ENCODE assay signal across 9 mouse cellular contexts in the genomic region with DNA sequence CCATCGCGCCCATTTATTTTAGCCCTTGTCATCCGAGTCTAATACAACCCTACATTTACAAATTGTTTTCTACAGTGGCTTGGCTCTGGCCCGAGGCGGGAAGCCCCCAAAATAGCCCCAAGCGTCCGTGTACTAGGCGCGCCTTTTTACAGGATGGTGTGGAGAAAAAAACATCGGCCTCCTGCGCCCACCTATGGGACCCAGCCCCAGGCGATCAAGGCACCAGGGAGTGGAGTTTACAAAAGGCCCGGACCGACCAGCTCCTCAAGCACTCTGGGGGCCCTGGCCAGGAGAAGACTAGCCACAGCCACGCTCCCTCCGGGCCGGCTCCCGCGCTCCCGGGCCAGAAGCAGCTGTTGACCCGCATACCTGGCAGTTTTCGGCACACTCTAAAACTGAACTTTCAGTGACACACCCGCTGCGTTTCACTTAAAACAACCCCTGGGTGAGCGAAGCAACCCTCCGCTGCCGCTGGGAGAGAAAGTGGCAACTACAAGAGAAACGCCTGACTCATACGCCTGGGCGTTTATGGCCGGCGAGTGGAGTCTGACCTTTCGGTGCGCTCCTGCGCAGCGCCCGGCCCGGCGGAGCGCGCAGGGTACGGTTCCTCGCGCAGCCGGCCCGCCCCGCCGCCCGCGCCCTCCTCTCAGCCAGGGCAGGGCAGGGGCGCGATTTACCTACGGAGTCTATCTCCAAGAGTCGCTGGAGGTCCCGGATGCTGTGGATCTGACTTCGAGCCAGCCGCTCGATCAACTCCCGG. TPM values are rescaled to one million over a fixed set of nuclear protein-coding genes. Genes with fewer than 3 reads are reported as not detected.
DNase-seq lines count a peak whose midpoint lies in the region; ATAC-seq and TF ChIP-seq lines count a peak whose summit lies in the region.
"Had no signal": no experiment of that assay in that cellular context is flagged by ENCODE, and none has a peak within 500 bp of the region (broad histone marks: within the 10 kb centered on the region; RNA-seq: fewer than 3 reads in every experiment).

No protein-coding gene starts in this region.

- peak overlapping the region; percentile 81 for H3K9ac ChIP-seq in ES-E14 (ENCODE audit: insufficient read depth, low read depth, low read length, poor library complexity, severe bottlenecking)
- peak overlapping the region; percentile 77 for H3K9ac ChIP-seq in forebrain, embryonic 14.5 days (ENCODE audit: low read length)
- peak overlapping the region; percentile 94 for H3K9ac ChIP-seq in intestine, postnatal 0 days (ENCODE audit: low read depth, low read length)
- H3K9ac ChIP-seq in lung, postnatal 0 days (replicated peaks; ENCODE audit: low read depth) = peak overlapping the region; percentile 74

- in situ Hi-C loops in ES-E14 (cut with MboI; ENCODE audit: low sequenced_read_pairs in 2 of 2, unreplicated experiment in 2 of 2) = loop anchor here in 1 of 2 experiments (10.0 kb wide), 1 partner anchor 912 kb away; the partner anchor contains the start of gene Elfn1

- 3% methylated on average over 56 of the region's 59 CpGs for WGBS in forebrain, embryonic 14.5 days
- WGBS in intestine, postnatal 0 days = 11% methylated on average over 59 of the region's 59 CpGs
- WGBS in lung, postnatal 0 days = 9% methylated on average over 59 of the region's 59 CpGs

- H3K4me3 ChIP-seq in C2C12 (ENCODE audit: insufficient read depth, poor library complexity, severe bottlenecking) = peak overlapping the region; percentile 57
- peak overlapping the region; percentile 69 to 94 for H3K4me3 ChIP-seq in ES-E14 (ENCODE audit: insufficient read depth in 1 of 2, low read depth in 1 of 2, low read length in 2 of 2, poor library complexity in 1 of 2, severe bottlenecking in 1 of 2)
- H3K4me3 ChIP-seq in forebrain, embryonic 14.5 days (ENCODE audit: low read depth, low read length) = peak overlapping the region; percentile 63
- H3K4me3 ChIP-seq in intestine, postnatal 0 days (ENCODE audit: low read depth, low read length) = peak overlapping the region; percentile 76
- H3K4me3 ChIP-seq in lung, postnatal 0 days (ENCODE audit: low read depth, low read length) = peak overlapping the region; percentile 67
- H3K4me3 ChIP-seq: erythroblast, embryonic 14.5 days had no signal

- TF ChIP-seq CTCF in C2C12 (IDR thresholded peaks at IDR 0.05; ENCODE audit: control insufficient read depth, insufficient read depth, insufficient read length) = no peak
- TF ChIP-seq CTCF in intestine, postnatal 0 days (IDR thresholded peaks at IDR 0.05; ENCODE audit: low read depth) = no peak
- no peak for TF ChIP-seq CTCF in lung, postnatal 0 days (IDR thresholded peaks at IDR 0.05)

- H3ac ChIP-seq in C2C12 (ENCODE audit: control insufficient read depth, insufficient read length, low read depth) = peak overlapping the region; percentile 43

- DNase-seq in ES-E14 (ENCODE audit: low read depth, low spot score) = no peak
- no peak for DNase-seq in forebrain, embryonic 14.5 days (ENCODE audit: low spot score)
- peak; percentile 62 for DNase-seq in lung, postnatal 0 days (ENCODE audit: low spot score)
- peak; percentile 28 for DNase-seq in yolk sac, embryonic 10.5 days (ENCODE audit: low spot score)
- DNase-seq in cerebellum, adult 9-11 months = no peak

- peaks cover 76% of the 10 kb centered on the region for H3K79me2 ChIP-seq in C2C12 (ENCODE audit: control insufficient read depth, insufficient read depth)

- peaks cover 5 to 27% of the 10 kb centered on the region in 2 experiments for H3K4me1 ChIP-seq in ES-E14 (ENCODE audit: control insufficient read depth in 2 of 2, insufficient read depth in 2 of 2, low read length in 2 of 2, poor library complexity in 1 of 2)
- peaks cover 48% of the 10 kb centered on the region for H3K4me1 ChIP-seq in forebrain, embryonic 14.5 days (ENCODE audit: control insufficient read depth, insufficient read depth, low read length)
- H3K4me1 ChIP-seq in intestine, postnatal 0 days (replicated peaks; ENCODE audit: control insufficient read depth, insufficient read depth, low read length) = peaks cover 3% of the 10 kb centered on the region; the same call in 1 of the 2 replicates
- peaks cover 46% of the 10 kb centered on the region for H3K4me1 ChIP-seq in lung, postnatal 0 days (ENCODE audit: insufficient read depth, low read depth, low read length)

- no peaks in the 10 kb centered on the region for H3K27me3 ChIP-seq in C2C12 (ENCODE audit: control insufficient read depth, insufficient read depth, insufficient read length)
- peaks cover 39% of the 10 kb centered on the region for H3K27me3 ChIP-seq in forebrain, embryonic 14.5 days (replicated peaks; ENCODE audit: control insufficient read depth, insufficient read depth, low read length)
- no peaks in the 10 kb centered on the region for H3K27me3 ChIP-seq in intestine, postnatal 0 days (replicated peaks; ENCODE audit: control insufficient read depth, insufficient read depth, low read length)
- peaks cover 21% of the 10 kb centered on the region; the same call in 1 of the 2 replicates for H3K27me3 ChIP-seq in lung, postnatal 0 days (replicated peaks; ENCODE audit: insufficient read depth, low read length)

- H3K9me3 ChIP-seq in ES-E14 (ENCODE audit: control insufficient read depth, insufficient read depth, low read depth, low read length) = no peaks in the 10 kb centered on the region
- H3K9me3 ChIP-seq in forebrain, embryonic 14.5 days (replicated peaks; ENCODE audit: control insufficient read depth, low read length) = no peaks in the 10 kb centered on the region
- H3K9me3 ChIP-seq in intestine, postnatal 0 days (ENCODE audit: control insufficient read depth) = no peaks in the 10 kb centered on the region
- no peaks in the 10 kb centered on the region for H3K9me3 ChIP-seq in lung, postnatal 0 days (ENCODE audit: low read length)

- TF ChIP-seq EP300 in lung, postnatal 0 days (IDR thresholded peaks at IDR 0.05) = no peak

- peak overlapping the region; percentile 25; the same call in 1 of the 2 replicates for H3K27ac ChIP-seq in ES-E14 (ENCODE audit: insufficient read depth, low read depth, low read length, poor library complexity, severe bottlenecking)
- no peak overlapping the region for H3K27ac ChIP-seq in forebrain, embryonic 14.5 days (ENCODE audit: low read depth, low read length)
- H3K27ac ChIP-seq in intestine, postnatal 0 days (ENCODE audit: low read depth, low read length) = peak overlapping the region; percentile 96
- peak overlapping the region; percentile 97 for H3K27ac ChIP-seq in lung, postnatal 0 days (ENCODE audit: low read length)

- H3K79me3 ChIP-seq in C2C12 (ENCODE audit: low read depth) = peaks cover 56% of the 10 kb centered on the region

- peaks cover 27% of the 10 kb centered on the region for H3K36me3 ChIP-seq in C2C12 (ENCODE audit: control insufficient read depth, insufficient read depth)
- H3K36me3 ChIP-seq in ES-E14 (ENCODE audit: control insufficient read depth, insufficient read depth, low read length, poor library complexity, severe bottlenecking) = peaks cover 25% of the 10 kb centered on the region
- no peaks in the 10 kb centered on the region for H3K36me3 ChIP-seq in forebrain, embryonic 14.5 days (ENCODE audit: control insufficient read depth, insufficient read depth, low read length)
- H3K36me3 ChIP-seq in intestine, postnatal 0 days (ENCODE audit: control insufficient read depth, insufficient read depth) = peaks cover 15% of the 10 kb centered on the region
- no peaks in the 10 kb centered on the region for H3K36me3 ChIP-seq in lung, postnatal 0 days (ENCODE audit: insufficient read depth, low read length)

- no peak for ATAC-seq in forebrain, embryonic 14.5 days
- ATAC-seq in intestine, postnatal 0 days = peak; percentile 31
- ATAC-seq in lung, postnatal 0 days = no peak
- ATAC-seq in erythroid progenitor cell, adult 5-6 weeks (replicated peaks; ENCODE audit: low FRiP score, poor library complexity, severe bottlenecking) = no peak

- H3K4me2 ChIP-seq in forebrain, embryonic 14.5 days (ENCODE audit: low read length) = peak overlapping the region; percentile 84
- H3K4me2 ChIP-seq in intestine, postnatal 0 days (replicated peaks; ENCODE audit: low read depth) = peak overlapping the region; percentile 93
- H3K4me2 ChIP-seq in lung, postnatal 0 days (replicated peaks; ENCODE audit: low read depth, low read length) = peak overlapping the region; percentile 92

TF ChIP-seq in C2C12, 6 proteins besides CTCF, POLR2A, EP300 and RAD21:
- TF ChIP-seq FOSL1 (IDR thresholded peaks at IDR 0.05; ENCODE audit: insufficient read depth, low read length, poor library complexity, severe bottlenecking) = no peak
- TF ChIP-seq CEBPB (IDR thresholded peaks at IDR 0.05; ENCODE audit: low read depth) = no peak
- no peak for TF ChIP-seq MAX (IDR thresholded peaks at IDR 0.05)
- no peak for TF ChIP-seq MYOD1 (IDR thresholded peaks at IDR 0.05; ENCODE audit: control insufficient read depth, insufficient read length, low read depth)
- no peak for TF ChIP-seq MYOG (IDR thresholded peaks at IDR 0.05; ENCODE audit: control insufficient read depth, extremely low read depth, insufficient read length)
- TF ChIP-seq USF1 (IDR thresholded peaks at IDR 0.05; ENCODE audit: low read depth) = no peak

TF ChIP-seq in ES-E14, 5 proteins besides CTCF, POLR2A, EP300 and RAD21:
- TF ChIP-seq CHD2 (IDR thresholded peaks at IDR 0.05; ENCODE audit: low read depth, low read length) = no peak
- 0 out of 2 replicates have a peak, but pooled peaks have one; percentile 6 for TF ChIP-seq MAFK (IDR thresholded peaks at IDR 0.05; ENCODE audit: insufficient read depth, low read depth, low read length)
- TF ChIP-seq ZC3H11A (IDR thresholded peaks at IDR 0.05; ENCODE audit: borderline replicate concordance, low read depth, low read length) = no peak
- TF ChIP-seq ZNF384 (IDR thresholded peaks at IDR 0.05; ENCODE audit: low read depth, low read length) = no peak

RNA-seq across cellular contexts. Expression of gene Pdgfa, which starts 4.4 kb away (rescaled TPM):
- polyA plus RNA-seq in C2C12 (2012; fragmentation: generic; extraction: Trizol) = 56.4 TPM
- 81.5 and 84.9 TPM in 2 replicates for total RNA-seq in ES-E14 (2012; rRNA removed)
- 14.5 and 15.6 TPM in 2 replicates for polyA plus RNA-seq in forebrain, embryonic 14.5 days (2014; fragmentation: Nextera tagmentation; extraction: Ambion mirVana)
- polyA plus RNA-seq in intestine, postnatal 0 days (2015; fragmentation: Nextera tagmentation; extraction: Ambion mirVana) = 64.4 and 72.0 TPM in 2 replicates
- polyA plus RNA-seq in lung, postnatal 0 days (2015; fragmentation: Nextera tagmentation; extraction: Ambion mirVana) = 108 and 114 TPM in 2 replicates
- not detected in 2 replicates for total RNA-seq in erythroid progenitor cell, adult 5-6 weeks (2015; ENCODE audit: low replicate concordance)
- 0.77 TPM in 1 of 2 replicates, not detected in the other for total RNA-seq in erythroid progenitor cell, adult 5-6 weeks (2017; ENCODE audit: low replicate concordance)

Comparison
In these comparisons a context has a peak if more than half of its experiments do, and no peak if none do; other contexts are left out.
1. DNase-seq: peak in lung, postnatal 0 days (single experiment) and yolk sac, embryonic 10.5 days (single experiment); none in ES-E14 (single experiment), forebrain, embryonic 14.5 days (single experiment) and cerebellum, adult 9-11 months (single experiment).
2. Peak in every context shown above with its lines, with median percentiles within 50 percentile points of each other: H3K4me3 ChIP-seq, H3K9ac ChIP-seq and H3K4me2 ChIP-seq.